Mouse (Mus musculus) spleen, adult 2 months (tissue): ENCODE measurements around the gene Ccdc65. TPM values are rescaled to one million over a fixed set of nuclear protein-coding genes. Genes with fewer than 3 reads are reported as not detected.

Source experiments
- DNase-seq, 2 experiments: peaks; one replicate each; pipeline versions ENCODE4 v3.0.0 to v3.0.0-alpha.2; 2012 to 2021; ENCODE audit warnings: low spot score in 2 of 2, low read depth in 1 of 2
- H3K27ac ChIP-seq: fragments of 200-500 bp; 2 replicates; pipeline ENCODE4 v1.5.1; 2012; ENCODE audit warnings: low read length, inconsistent platforms; ENCODE audit not compliant: insufficient read depth
- H3K27me3 ChIP-seq: fragments of 200-500 bp; 2 replicates; pipeline ENCODE4 v1.6.1; 2012; ENCODE audit warnings: mild to moderate bottlenecking, moderate library complexity, low read length, inconsistent platforms; ENCODE audit not compliant: control insufficient read depth, insufficient read depth
- H3K36me3 ChIP-seq: fragments of 200-500 bp; 2 replicates; pipeline ENCODE4 v1.6.1; 2012; ENCODE audit warnings: mild to moderate bottlenecking, low read length, inconsistent platforms; ENCODE audit not compliant: control insufficient read depth, insufficient read depth
- H3K4me1 ChIP-seq: fragments of 200-500 bp; 2 replicates; pipeline ENCODE4 v1.6.1; 2011; ENCODE audit warnings: inconsistent platforms; ENCODE audit not compliant: control insufficient read depth, insufficient read depth, insufficient read length
- H3K4me3 ChIP-seq: fragments of 200-500 bp; 2 replicates; pipeline ENCODE4 v1.5.1; 2011; ENCODE audit warnings: mild to moderate bottlenecking, inconsistent platforms; ENCODE audit not compliant: insufficient read depth, insufficient read length; ENCODE audit errors: extremely low read depth
- CTCF ChIP-seq: fragments of 200-500 bp; IDR thresholded peaks from 2 replicates; pipeline ENCODE4 v1.5.1; 2011; ENCODE audit warnings: mild to moderate bottlenecking, inconsistent platforms; ENCODE audit not compliant: insufficient read depth, insufficient read length, insufficient replicate concordance; ENCODE audit errors: extremely low read depth
- POLR2A ChIP-seq: fragments of 200-500 bp; IDR thresholded peaks from 2 replicates; pipeline ENCODE4 v1.6.1; 2011; ENCODE audit warnings: low read depth, low read length, inconsistent platforms
- WGBS: fragments of 180-500 bp; shearing (Covaris S2); methylation state at CpG from one replicate; pipeline ENCODE4 v1.1.7; 2018; 5-methylcytosine and 5-hydroxymethylcytosine counted together
- polyA plus RNA-seq: library from polyadenylated mRNA; depleted of rRNA; stranded (reverse); fragments of >200 nt; gene quantifications from 2 replicates; pipeline ENCODE4 v1.2.3, GENCODE M21; 2012

Gene Ccdc65
- polyA plus RNA-seq, 1 experiment = not detected

DNA sequence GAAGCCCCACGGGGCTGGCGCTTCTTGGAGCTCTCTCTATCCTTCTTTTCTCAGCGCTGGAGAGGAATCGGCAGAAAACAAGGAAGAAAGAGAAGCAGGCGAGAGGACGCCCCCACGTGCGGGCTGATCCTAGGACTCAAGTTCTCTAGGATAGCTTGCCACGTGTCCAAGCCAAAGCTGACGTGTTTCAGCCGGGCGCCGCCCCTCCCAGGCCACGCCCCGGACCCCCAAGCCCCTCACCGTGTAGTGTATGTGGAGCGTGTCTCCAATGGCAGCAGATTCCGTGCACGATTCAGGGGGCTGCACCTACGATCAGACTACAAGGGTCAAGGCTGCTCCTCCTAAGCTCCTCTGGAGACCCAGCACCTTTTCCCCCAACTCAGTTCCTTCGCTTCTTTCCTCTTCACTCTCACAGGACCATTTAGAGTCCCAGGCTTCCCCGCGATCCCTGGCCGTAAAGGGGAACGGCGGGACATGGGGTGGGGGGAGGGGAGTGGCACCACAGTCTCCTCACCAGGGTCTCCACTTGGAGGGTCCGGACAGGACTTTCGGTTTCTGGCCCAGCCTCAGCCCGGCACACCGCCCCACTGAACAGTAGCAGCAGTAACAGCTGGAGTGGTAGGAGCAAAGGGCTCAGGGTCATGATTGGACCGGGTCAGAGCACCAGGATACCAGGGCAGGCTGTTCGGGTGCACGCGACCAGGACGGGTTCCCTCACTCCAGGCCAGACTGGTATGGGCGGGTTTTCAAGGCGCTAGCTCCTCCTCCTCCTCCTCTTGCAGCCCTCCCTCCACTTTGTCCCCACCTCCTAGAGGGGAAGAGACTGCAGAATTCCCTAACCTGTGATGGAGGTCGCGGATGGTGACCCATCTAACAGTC is 19.7 kb downstream of the Ccdc65 start, which contains the start of gene Fkbp11:
Gene Fkbp11 (minus strand): TSS at position 756 of the 879 bp plus-strand sequence.
- Histone ChIP-seq H3K27me3 (0 out of 2 replicates have a peak, but pooled peaks cover 4% of the 10 kb centered on the region), H3K4me3 (peak within 1 kb of the TSS; percentile 64), H3K27ac (no peak within 1 kb of the TSS), H3K4me1 (peaks cover 11% of the 10 kb centered on the region; the same call in 1 of the 2 replicates), H3K36me3 (no peaks in the 10 kb centered on the region)
- WGBS = 2% methylated on average over 39 of the region's 39 CpGs
- peak in 1 of 2 experiments; percentile 35 for DNase-seq
- TF ChIP-seq CTCF = no peak
- no peak for TF ChIP-seq POLR2A

DNA sequence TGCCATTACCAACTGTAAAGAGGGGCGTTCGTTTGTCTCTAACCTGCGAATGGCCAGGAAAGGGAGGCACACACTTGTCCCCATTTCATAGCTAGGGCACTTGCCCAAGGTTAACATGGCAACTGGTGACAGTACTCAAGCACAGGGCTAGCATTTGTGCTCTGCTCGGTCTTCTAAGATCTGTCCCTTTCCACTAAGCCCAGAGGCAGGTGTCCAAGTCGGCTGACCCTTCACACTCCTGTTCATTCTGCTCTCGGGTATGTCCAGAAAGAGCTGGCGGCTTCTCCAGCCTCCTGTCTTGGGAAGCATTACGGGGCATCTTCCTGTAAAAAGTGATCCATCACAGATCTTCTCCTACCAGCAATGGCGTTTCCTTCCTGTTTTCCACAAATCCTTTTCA is 20.4 kb downstream of the Ccdc65 start:
- 0 out of 2 replicates have a peak, but pooled peaks cover 3% of the 10 kb centered on the region for H3K27me3 ChIP-seq
- WGBS = 33% methylated on average over 9 of the region's 9 CpGs
- peak overlapping the region; percentile 64; the same call in 1 of the 2 replicates for H3K4me3 ChIP-seq
- H3K27ac ChIP-seq = no peak overlapping the region
- H3K4me1 ChIP-seq = peaks cover 10% of the 10 kb centered on the region; the same call in 1 of the 2 replicates
- no peaks in the 10 kb centered on the region for H3K36me3 ChIP-seq
- TF ChIP-seq CTCF (no peak), POLR2A (no peak)
- DNase-seq = no peak

GRCm38 (mm10) chr15:98729791-98730545 is 22.0 kb downstream of the Ccdc65 start:
- Histone ChIP-seq H3K27ac (peak overlapping the region; percentile 33; the same call in 1 of the 2 replicates), H3K36me3 (no peaks in the 10 kb centered on the region), H3K4me1 (peaks cover 10% of the 10 kb centered on the region; the same call in 1 of the 2 replicates), H3K4me3 (no peak overlapping the region), H3K27me3 (0 out of 2 replicates have a peak, but pooled peaks cover 3% of the 10 kb centered on the region)
- 34% methylated on average over 7 of the region's 7 CpGs for WGBS
- DNase-seq = peak in 1 of 2 experiments; percentile 55
- TF ChIP-seq POLR2A (no peak), CTCF (no peak)

GRCm38 (mm10) chr15:98730790-98731189 is 22.8 kb downstream of the Ccdc65 start:
- DNase-seq = peak in 1 of 2 experiments; percentile 24
- Histone ChIP-seq H3K4me1 (peaks cover 10% of the 10 kb centered on the region; the same call in 1 of the 2 replicates), H3K27ac (peak overlapping the region; percentile 4; the same call in 1 of the 2 replicates), H3K27me3 (0 out of 2 replicates have a peak, but pooled peaks cover 3% of the 10 kb centered on the region), H3K4me3 (no peak overlapping the region), H3K36me3 (no peaks in the 10 kb centered on the region)
- no peak for TF ChIP-seq POLR2A
- no peak for TF ChIP-seq CTCF
- WGBS = 44% methylated on average over 6 of the region's 6 CpGs

- Histone ChIP-seq H3K4me1 (peaks cover 10% of the 10 kb centered on the region; the same call in 1 of the 2 replicates), H3K27me3 (no peaks in the 10 kb centered on the region), H3K36me3 (peaks cover 4% of the 10 kb centered on the region; the same call in 1 of the 2 replicates), H3K4me3 (no peak overlapping the region), H3K27ac (no peak overlapping the region)
- TF ChIP-seq CTCF = no peak
- TF ChIP-seq POLR2A = no peak
- WGBS = 83% methylated on average over 8 of the region's 8 CpGs
- DNase-seq = no peak
Observed at GRCm38 (mm10) chr15:98732006-98732531, 24.1 kb downstream of the Ccdc65 start.

DNA sequence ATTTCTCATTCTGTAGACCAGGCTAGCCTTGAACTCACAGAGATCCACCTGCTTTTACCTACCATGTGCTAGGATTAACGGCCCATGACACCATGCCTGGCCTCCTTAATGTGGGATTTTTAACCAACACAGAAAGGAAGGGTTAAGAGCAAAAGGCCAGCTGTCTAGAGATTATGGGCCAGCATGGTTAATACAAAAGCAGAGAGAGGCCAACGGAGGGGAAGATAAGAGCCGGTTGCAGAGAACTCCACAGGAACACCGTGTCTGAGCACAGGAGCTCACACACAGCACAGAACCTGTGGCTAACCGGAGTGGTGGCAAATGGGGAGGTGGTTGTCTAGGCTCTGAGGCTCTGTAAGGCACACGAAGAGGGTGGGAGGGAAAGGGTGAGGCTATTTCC is 25.4 kb downstream of the Ccdc65 start:
- Histone ChIP-seq H3K36me3 (peaks cover 4% of the 10 kb centered on the region; the same call in 1 of the 2 replicates), H3K27me3 (no peaks in the 10 kb centered on the region), H3K4me3 (no peak overlapping the region), H3K27ac (no peak overlapping the region), H3K4me1 (peaks cover 6% of the 10 kb centered on the region; the same call in 1 of the 2 replicates)
- 77% methylated on average over 6 of the region's 6 CpGs for WGBS
- DNase-seq = no peak
- TF ChIP-seq POLR2A = no peak
- no peak for TF ChIP-seq CTCF
